Mouse (Mus musculus): ENCODE data around the gene Gm20388. TPM values are rescaled to one million over a fixed set of nuclear protein-coding genes. Genes with fewer than 3 reads are reported as not detected.

Gm20388 gene
- total RNA-seq, 2 experiments from 2014 or later: not detected

DNA sequence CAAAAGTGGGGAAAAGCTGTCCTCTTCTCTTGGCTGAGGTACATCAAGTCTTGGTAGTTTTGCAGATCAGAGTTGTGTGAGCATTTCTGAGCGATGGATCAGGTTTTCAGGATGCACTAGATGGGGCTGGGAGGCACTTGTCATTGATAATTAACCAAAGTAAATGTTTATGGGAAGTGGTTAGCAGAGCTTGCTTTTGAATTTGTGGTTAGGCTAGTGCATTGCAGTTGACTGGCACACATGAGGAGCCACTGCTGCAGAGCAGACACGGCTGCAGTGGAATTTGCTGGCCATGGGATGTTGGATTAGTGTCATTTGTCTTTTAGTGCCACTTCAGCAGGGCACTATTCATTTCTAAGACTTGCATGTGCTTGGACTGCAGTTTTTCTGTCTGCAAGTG is 3.5 kb downstream of the Gm20388 start:
- DNase-seq (ENCODE audit: low spot score in 2 of 2): no peak

DNA sequence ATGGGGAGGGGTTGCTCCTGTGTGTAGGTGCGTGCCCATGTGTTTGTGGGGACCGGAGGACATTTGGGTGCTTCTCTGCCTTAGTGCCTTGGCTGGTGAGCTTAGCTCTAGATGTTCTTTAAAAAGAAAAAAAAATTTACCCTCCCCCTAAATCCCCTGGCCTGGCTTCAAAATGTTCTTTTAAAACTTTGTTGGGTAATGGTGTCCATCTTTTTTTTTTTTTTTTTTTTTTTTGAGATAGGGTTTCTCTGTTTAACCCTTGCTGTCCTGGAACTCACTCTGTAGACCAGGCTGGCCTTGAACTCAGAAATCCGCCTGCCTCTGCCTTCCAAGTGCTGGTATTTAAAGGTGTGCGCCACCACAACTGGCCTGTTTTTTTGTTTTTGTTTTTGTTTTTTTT is 4.7 kb downstream of the Gm20388 start:
- DNase-seq (ENCODE audit: low spot score in 2 of 2): no peak

DNA sequence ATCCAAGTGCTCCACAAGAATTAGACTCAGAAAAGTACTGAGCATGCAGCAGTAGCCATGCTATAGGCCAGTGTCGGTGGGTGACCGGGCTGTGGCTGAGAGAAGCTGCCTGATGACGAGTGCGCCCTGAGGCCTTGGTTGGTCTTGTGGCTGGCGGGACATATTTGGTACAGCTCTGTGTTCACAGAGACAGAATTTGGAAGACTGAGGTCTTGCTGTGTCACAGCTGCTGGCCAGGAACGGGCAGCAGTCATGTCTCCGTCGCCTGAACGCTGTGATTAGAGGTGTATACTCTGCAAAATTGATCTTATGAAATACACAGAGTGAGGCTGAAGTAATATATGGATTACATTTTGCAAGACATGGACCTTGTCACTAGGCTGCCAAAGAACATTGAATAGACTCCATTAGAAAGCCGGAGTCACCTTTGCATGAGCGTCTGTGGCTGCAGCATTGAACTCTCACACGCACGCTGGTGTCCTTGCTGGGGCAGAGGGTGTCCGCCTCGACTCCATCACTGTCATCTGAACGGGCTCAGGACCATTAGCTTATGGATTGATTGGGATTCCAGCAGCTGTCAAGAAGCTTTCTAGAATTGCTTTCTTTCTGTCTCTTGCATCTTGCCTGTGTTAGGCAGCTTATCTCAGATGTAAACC is 5.7 kb downstream of the Gm20388 start:
- DNase-seq (ENCODE audit: low spot score in 2 of 2): no peak

DNA sequence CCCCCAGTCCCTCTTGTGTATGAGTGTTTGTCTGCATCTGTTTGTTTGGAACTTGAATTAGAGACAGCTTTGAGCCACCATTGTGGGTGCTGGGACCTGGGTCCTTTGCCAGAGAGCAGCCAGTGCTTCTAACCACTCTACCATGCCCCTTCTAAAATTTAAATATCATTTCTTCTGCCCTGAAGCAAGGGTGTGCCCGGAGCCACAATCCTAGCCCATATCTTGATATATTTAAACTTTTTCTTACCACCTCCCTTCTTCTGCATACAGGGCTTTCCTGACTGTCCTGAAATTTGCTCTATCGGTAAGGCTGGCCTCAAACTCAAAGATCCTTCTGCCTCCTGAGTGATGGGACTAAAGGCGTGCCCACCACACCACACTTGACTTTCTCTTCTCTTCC is 6.8 kb downstream of the Gm20388 start:
- no peak for DNase-seq (ENCODE audit: low spot score in 2 of 2)

DNA sequence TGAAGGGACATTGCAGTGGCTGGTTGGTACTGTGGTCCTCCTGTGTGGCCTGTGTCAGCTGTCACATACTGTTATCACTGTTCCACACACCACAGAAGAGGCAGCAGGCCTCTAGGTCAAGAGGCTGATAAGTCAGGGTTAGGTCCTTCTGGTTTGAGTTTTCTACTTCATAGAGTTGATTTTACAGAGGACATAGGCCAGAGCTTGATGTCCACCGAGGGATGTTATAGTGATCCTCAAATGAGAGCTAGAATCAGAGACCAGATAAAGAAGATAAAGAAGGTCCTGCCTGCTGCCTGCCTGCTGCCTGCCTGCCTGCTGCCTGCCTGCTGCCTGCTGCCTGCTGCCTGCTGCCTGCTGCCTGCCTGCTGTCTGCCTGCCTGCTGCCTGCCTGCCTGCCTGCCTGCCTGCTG is 7.5 kb downstream of the Gm20388 start:
- no peak for DNase-seq (ENCODE audit: low spot score in 2 of 2)

DNA sequence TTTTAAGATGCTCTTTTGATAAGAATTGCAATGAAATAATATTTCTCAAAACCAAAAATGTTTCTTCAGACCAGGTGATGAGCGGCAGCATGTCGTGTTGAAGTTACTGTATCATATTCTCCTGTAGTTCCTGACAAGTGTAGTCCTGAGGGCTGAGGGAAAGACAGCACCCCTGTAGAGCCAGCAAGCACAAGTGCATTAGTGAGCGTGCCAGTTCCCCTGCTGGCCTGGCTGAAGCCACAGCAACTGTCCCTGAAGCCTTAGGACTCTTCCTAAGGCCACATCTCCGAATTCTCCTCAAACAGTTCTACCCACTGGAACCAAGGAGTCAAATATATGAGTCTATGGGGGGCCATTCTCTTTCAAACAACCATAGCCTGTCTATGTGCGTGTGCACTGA is 12.6 kb downstream of the Gm20388 start:
- DNase-seq (ENCODE audit: low spot score in 2 of 2): no peak

DNA sequence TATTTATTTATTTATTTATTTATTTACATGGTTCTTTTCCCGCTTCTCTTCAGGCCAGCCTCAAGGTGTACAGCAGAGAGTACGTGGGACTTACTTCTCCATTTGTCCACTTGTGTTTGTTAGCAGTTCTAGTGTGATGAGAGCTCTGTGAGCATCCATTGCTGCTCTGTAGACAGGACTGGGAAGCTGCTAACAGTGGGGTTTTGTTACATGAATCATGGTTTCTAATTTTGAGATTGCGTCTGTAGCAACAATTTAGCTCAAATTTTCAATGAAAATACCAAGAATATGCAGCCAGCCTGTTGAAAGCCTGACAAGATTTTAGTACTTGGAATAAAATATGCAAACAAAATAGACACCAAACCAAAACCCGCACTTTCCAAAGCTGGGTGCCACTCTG is 14.8 kb downstream of the Gm20388 start:
- DNase-seq (ENCODE audit: low spot score in 2 of 2): peak in 1 of 2 experiments; percentile 49

DNA sequence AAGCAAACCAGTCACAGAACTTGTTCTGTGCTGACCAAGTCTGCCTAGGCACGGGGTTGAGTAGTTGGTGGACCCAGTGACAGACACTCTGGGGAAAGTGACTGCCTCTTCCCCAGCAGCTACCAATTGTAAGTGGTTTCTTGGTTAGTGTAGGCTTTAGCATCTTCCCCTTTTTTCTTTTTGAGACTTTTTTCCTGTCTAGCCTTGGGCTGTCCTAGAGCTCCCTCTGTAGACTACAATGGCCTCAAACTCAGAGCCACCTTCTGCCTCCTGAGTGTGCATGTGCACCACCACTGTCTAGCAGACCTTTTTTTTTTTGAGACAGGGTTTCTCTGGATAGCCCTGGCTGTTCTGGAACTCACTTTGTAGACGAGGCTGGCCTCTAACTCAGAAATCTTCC is 15.8 kb downstream of the Gm20388 start:
- no peak for DNase-seq (ENCODE audit: low spot score in 2 of 2)

DNA sequence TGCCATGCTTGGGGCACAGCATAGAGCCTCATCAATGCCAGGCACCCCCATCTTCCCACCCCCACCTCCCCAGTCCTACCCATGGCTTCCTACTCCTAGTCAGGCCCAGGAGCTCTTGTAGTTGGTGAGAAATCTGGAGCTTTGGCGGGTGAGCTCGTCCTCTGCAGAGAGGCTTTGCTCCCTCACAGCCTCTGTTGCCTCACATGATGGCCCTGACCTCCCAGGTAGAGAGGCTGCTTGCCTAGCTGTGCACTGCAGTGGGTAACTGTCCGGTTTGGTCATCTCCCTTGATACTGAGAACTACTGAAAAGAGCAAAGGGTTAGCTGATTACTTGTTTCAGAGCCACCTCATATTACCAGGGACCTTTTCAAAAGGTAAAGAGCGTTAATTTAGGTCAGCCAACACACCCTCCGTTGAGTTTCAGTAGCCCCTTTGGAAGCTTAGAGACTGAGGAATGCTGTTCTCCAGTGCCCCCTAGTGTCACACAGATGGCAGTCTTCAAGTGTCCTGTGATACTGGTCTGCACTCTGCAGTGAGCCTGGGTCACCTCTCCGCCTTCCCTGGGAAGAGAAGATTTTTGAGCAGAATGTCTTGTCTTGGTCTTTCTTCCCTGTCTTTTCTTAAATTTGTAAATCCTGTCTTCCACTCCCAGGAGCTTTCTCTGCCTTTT is 16.9 kb downstream of the Gm20388 start:
- peak in 1 of 2 experiments; percentile 64 for DNase-seq (ENCODE audit: low spot score in 2 of 2)

DNA sequence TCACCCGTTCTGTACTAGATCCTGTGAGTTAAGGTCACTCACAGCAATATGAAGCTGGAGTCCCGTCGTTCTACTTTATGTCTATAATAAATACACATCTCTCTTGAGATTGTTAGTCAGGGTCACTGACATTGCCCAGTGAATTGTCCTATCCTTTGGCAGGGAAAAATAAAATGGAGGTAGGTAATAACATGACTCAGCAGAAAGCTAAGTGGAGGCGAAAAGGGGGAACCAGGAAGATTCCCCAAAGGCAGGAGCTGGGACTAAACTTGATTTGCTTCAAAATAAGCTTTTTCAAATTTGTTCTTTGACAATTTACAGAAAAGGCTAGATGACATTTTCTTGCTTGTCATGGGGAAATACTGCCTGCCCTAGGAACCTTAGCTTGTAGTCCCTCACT is 20.7 kb downstream of the Gm20388 start:
- no peak for DNase-seq (ENCODE audit: low spot score in 2 of 2)

DNA sequence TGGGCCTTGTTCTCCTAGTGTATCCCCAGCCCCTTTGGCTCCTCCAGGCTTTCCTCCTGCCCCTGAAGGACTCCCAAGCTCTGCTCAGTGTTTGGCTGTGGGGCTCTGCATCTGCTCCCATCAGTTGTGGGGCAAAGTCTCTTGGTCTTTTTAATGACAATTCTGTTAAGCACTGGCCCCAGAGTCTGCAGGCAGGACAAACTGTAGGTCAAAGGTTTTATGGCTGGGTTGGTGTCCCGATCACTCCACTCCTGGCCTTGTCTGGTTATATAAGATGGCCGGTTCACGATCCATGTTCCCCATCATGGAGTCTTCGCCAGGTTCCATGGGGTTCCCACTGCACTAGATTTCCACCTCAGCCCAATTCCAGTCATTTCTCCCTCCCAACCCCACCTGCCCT is 23.0 kb downstream of the Gm20388 start:
- no peak for DNase-seq (ENCODE audit: low spot score in 2 of 2)

DNA sequence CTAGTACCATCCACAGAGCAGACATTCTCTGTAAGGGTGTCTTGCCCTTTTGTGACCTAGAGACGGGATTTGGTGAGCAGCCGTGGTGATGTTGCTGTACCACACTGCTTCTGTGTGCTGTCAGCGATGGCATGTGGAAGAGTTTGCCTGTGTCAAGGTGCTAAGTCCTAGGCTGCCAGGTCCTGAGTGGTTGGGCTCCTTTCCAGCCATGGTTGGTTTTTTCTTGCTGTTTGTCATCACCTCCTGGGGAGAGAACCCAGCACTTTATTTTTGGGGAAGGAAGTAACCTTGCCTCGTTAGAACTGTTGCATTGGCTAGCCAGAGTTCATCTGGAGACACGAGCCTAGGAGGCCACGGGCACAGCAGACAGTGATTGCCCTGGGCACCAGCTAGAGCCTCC is 24.9 kb downstream of the Gm20388 start:
- DNase-seq (ENCODE audit: low spot score in 2 of 2): no peak

DNA sequence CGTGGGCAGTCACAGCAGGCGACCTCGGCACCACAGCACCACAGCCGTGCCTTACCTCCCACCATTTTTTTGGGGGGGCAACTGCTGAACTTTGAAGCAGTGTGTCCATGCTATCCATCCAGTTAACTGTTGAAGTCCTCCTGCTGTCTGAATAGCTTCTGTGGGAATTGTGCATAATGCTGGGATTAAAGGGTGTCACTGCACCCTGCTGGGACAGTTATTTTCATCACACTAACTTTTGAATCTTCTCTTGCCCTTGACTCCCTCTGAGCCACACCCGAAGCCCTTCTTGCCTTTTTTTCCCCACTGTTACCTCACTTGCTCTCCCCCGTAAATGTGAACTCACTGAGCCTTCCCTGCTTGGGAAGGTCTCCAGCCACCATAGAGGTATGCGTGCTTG is 27.8 kb downstream of the Gm20388 start:
- DNase-seq (ENCODE audit: low spot score in 2 of 2): no peak

DNA sequence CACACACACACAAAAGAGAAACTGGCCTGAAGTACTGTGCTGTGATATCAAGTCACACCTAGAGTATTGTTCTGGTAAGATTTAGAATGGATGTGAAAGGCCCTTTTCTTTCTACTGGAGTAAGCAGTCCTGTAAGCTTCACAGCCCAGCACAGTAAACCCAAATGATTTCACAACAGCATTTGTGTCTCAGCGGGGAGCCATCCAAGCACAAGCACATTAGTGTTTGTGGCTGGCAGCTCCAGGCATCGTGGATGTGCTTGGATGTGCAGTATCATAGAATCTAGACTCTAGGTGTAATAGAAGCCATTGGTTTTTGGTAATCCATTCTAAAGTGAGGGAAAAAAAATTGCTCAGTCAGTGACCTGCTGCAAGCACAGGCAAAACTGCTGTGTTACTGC is 28.7 kb downstream of the Gm20388 start:
- DNase-seq (ENCODE audit: low spot score in 2 of 2): no peak

DNA sequence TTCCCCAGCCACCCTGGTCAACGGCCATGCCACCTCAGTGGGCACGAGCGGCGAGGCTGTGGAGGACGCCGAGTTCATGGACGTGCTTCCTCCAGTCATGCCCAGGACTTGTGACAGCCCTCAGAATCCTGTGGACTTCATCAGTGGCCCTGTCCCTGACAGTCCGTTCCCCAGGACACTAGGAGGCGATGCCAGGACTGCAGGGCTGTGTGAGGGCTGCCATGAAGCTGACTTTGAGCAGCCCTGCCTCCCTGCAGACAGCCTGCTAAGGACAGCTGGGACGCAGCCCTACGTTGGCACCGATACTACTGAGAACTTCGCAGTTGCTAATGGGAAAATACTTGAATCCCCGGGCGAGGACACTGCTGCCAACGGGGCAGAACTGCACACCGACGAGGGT is 30.8 kb downstream of the Gm20388 start:
- DNase-seq (ENCODE audit: low spot score in 2 of 2): no peak

DNA sequence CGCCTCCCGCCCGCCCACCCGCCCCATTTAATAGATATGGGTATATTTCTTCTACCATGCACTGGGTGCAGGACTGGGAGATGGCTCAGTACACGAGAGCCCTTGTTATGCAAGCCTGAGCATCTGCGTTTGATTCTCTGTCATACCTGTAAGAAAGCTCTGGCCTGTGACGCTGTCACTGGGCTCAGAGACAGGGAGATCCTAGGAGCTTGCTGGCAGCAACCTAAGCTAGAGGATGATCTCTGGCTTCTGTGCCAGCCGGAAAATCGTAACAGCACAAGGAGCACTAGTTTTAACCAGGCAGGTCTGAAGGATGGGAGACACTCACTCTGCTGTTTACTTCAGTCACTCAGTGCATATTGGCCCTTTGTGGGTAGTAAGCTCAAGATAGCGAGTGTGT is 33.0 kb downstream of the Gm20388 start:
- DNase-seq (ENCODE audit: low spot score in 2 of 2): no peak

DNA sequence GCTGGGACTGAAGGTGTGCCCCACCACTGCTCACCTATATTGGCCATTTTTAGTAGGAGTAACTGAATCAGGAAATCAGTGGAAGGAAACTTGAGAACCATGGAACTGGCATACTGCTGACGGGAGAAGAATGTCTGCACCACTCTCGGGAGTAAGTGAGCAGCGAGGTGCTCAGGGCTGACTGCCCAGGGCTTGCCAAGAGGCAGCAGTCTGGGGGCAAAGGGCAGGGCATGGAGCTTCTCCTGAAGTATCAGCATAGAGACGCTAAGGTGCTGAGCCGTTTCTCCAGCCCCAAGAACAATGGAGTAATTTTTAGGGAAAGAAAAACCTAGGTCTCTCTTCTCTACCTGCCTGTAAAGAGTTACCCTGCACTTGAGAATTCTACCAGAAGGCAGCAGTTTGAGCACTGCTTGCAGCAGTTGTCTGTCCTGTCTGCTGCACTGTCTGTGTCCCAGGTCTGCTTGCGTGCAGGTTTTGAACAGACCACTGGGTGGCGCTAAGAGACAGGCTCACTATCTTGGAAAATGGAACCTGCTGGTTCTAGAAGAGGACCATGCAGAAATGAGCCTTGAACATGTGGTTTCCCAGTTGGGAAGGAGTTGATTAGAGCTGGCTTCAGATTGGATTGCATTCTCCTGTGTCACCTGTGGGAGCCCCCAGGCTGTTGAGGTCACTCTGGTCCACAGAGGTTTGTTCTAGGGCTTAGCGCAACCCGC is 33.6 kb downstream of the Gm20388 start:
- peak; percentile 80 to 81 for DNase-seq (ENCODE audit: low spot score in 2 of 2)

DNA sequence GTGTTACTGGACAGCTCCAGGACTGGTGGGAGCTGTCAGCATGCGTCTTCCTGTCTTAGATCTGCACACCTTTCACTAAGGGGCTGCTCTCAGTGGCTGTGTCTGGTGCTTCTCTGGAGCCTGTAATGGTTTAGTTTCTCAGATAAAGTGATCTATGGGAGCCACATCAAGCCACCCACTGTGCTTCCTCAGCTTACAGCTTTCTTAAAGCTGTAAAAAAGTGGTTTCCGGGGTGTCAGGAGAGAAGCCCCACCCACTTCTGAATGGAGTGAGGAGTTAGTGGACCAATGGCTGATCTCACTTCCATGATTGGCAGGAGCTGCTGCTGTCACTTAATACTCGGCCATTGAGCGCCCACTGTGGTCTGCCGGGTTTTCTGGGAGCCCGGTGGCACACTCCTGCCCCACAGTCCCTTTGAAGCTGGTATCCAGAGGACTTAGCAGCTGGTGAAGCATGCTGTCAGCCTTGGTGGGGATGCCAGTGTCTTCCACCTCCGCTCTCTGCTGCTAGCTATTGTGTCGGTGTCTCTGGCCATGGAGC is 35.8 kb downstream of the Gm20388 start:
- no peak for DNase-seq (ENCODE audit: low spot score in 2 of 2)

DNA sequence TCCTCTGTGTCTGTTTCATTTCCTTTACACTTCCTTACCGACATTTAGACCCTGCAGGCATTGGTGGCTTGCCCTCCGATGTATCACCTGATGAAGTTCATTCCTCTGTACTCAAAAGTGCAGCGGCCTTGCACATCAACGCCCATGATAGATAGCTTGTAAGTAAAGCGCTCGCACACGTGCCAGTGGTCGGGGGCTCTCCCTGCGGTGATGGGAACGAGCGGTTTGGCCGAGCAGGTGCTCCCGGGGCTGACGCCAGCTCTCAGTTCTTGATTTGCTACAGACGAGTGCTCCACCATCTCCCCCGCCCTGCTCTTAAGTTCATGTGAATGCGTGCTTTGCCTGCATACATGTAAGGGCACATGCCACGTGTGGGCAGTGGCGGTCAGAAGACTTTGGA is 37.0 kb downstream of the Gm20388 start:
- DNase-seq (ENCODE audit: low spot score in 2 of 2): no peak

DNA sequence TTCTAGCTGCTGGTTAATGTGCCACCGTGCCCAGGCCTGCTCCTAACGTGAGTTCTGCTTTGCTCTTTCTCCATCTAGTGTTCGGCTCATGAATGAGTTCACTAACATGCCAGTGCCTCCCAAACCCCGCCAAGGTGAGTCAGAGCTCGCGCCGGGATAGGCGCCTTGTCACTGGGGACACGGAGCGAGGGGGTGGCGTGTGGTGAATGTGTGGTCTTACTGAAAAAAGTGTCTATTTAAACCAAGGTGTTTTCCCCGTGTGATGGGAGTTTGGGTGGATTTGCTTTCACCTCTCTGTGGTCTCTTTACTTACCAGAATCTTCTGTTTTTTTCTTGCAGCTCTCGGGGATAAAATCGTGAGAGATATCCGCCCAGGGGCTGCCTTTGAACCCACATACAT is 37.7 kb downstream of the Gm20388 start:
- no peak for DNase-seq (ENCODE audit: low spot score in 2 of 2)

DNA sequence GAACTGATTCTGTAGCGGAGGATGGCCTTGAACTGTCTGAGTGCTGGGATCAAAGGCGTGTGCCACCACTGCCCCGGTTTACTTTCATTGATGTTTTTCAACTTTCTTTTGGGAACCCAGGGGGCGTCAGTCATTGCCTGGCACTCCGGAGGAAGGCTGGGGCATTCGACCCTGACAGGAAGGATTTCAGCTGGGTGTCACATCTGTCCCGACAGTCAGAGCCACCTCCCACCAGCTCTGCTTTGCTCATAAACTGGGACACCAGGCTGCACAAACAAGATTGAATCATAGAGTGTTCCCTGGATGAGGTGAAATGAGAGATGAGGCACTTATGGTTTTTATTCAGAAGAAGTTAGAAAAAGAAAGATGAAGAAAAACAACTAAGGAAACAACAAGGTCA is 41.6 kb downstream of the Gm20388 start:
- DNase-seq (ENCODE audit: low spot score in 2 of 2): no peak

DNA sequence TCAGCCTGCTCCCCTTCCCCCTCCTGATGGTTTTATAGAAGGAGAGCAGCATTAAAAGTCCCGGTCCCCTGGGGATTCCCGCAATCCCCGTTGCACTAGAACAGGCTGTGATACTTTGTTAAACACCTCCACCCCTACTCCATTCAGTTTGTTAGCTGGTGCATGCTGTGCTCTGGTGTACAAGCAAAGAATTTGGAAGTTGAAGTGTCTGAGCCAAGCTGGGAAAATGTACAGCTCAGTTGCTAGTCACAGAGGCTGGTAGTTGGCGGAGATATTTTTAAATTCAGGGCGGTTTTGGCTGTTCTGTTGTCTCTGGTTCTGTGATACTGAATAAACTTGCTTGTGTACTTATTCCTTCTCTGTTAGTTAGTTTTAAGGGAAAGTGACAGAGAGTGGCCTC is 42.1 kb downstream of the Gm20388 start:
- peak in 1 of 2 experiments; percentile 78 for DNase-seq (ENCODE audit: low spot score in 2 of 2)
